Mouse (Mus musculus): ENCODE data around the gene Crat.

DNA sequence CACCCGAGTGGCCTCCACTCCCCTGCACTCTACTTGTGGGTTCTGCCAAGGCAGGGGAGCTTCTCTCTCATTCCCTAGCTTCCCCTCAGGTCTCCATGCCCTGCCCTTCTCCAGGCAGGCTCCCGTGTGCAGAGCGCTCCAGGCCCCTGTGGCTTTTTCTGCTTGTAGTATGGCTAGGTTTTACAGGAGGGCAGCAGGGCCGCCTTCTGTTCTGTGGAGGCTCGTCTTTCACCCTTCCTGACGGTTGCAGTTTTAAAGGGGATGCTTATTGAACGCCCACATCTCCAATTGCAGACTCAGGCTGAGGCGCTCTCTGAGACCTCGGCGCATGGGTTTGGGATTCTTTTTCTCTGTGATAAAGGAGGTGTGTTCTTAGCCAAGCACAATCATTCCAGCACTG is 3.5 kb upstream of the Crat start:
- TF ChIP-seq GATA1 (IDR thresholded peaks at IDR 0.05; ENCODE audit: borderline replicate concordance, low read length) (no peak), FLI1 (IDR thresholded peaks at IDR 0.05; ENCODE audit: low read length) (no peak)
